Mouse (Mus musculus) spleen, postnatal 36 days (tissue): ENCODE data around the gene Spred3.
A peak's percentile ranks its signal among the peaks of the same experiment; 100 is the strongest.
"Not testable (repeated sequence)": the region's sequence is repeated elsewhere in the genome, so short reads cannot be mapped to it uniquely, and the experiment has no call there.

Experiments used
- DNase-seq, 2 experiments: peaks; one replicate each; pipeline ENCODE4 v3.0.0; 2022; ENCODE audit warnings: low spot score in 2 of 2, mixed read lengths in 1 of 2

Spred3 gene

GRCm38 (mm10) chr7:29170066-29170754, at the start of gene Spred3, which contains the start of gene Ggn:
Spred3 (minus strand) TSS chr7:29170411.
Ggn (plus strand) TSS chr7:29170210.
- peak; percentile 41 to 58 for DNase-seq

- no peak for DNase-seq
Observed at GRCm38 (mm10) chr7:29214846-29215245, 44.6 kb upstream of the Spred3 start.

GRCm38 (mm10) chr7:29214236-29214635, 44.0 kb upstream of the Spred3 start:
- no peak for DNase-seq

GRCm38 (mm10) chr7:29213675-29214082, 43.5 kb upstream of the Spred3 start, which contains the start of gene Catsperg1:
Catsperg1 (minus strand) TSS chr7:29214035.
- no peak for DNase-seq

GRCm38 (mm10) chr7:29212775-29213560, 42.8 kb upstream of the Spred3 start:
- DNase-seq, result not testable (repeated sequence)

- DNase-seq, result no peak
Observed at GRCm38 (mm10) chr7:29212199-29212765, 42.1 kb upstream of the Spred3 start.

GRCm38 (mm10) chr7:29211415-29212198, 41.4 kb upstream of the Spred3 start:
- peak; percentile 89 to 92 for DNase-seq

GRCm38 (mm10) chr7:29211013-29211412, 40.8 kb upstream of the Spred3 start:
- peak; percentile 54 to 61 for DNase-seq

- DNase-seq, result no peak
Observed at GRCm38 (mm10) chr7:29202577-29202976, 32.4 kb upstream of the Spred3 start.

GRCm38 (mm10) chr7:29194230-29194629, 24.0 kb upstream of the Spred3 start:
- not testable (repeated sequence) for DNase-seq

- DNase-seq, result not testable (repeated sequence)
Observed at GRCm38 (mm10) chr7:29181323-29181722, 11.1 kb upstream of the Spred3 start.

GRCm38 (mm10) chr7:29180854-29181236, 10.6 kb upstream of the Spred3 start:
- DNase-seq, result no peak

GRCm38 (mm10) chr7:29180077-29180853, 10.1 kb upstream of the Spred3 start, which contains the start of gene Psmd8:
Psmd8 (minus strand) TSS chr7:29180701.
- DNase-seq, result peak; percentile 97

- DNase-seq, result no peak
Observed at GRCm38 (mm10) chr7:29179323-29179722, 9.1 kb upstream of the Spred3 start.

GRCm38 (mm10) chr7:29178106-29178505, 7.9 kb upstream of the Spred3 start:
- no peak for DNase-seq

GRCm38 (mm10) chr7:29172390-29173016, 2.3 kb upstream of the Spred3 start:
- DNase-seq, result no peak

- no peak for DNase-seq
Observed at GRCm38 (mm10) chr7:29171562-29172097, 1.4 kb upstream of the Spred3 start.

- peak; percentile 32 to 35 for DNase-seq
Observed at GRCm38 (mm10) chr7:29170755-29171561, 747 bp upstream of the Spred3 start.
